Mouse (Mus musculus) liver, embryonic 13.5 days (tissue): ENCODE results near the gene Gpr152. TPM values are rescaled to one million over a fixed set of nuclear protein-coding genes. Genes with fewer than 3 reads are reported as not detected.

Source experiments
- ATAC-seq: fragments of 200-750 bp; cut with Nextera tagmentation; 2 replicates; pipeline ENCODE4 v1.8.0; 2017; ENCODE audit warnings: low read depth, mild to moderate bottlenecking, moderate number of reproducible peaks, moderate library complexity
- DNase-seq: peaks from one replicate; pipeline ENCODE4 v3.0.0; 2022
- H3K27ac ChIP-seq: fragments of 300-500 bp; sonication (generic); 2 replicates; pipeline ENCODE4 v1.5.1; 2015; ENCODE audit warnings: moderate library complexity, mild to moderate bottlenecking, inconsistent platforms
- H3K27me3 ChIP-seq: fragments of 300-500 bp; sonication (generic); 2 replicates; pipeline ENCODE4 v1.6.1; 2015; ENCODE audit warnings: mild to moderate bottlenecking, inconsistent platforms
- H3K36me3 ChIP-seq: fragments of 300-500 bp; sonication (generic); 2 replicates; pipeline ENCODE4 v1.6.1; 2015; ENCODE audit warnings: mild to moderate bottlenecking, inconsistent platforms
- H3K4me1 ChIP-seq: fragments of 300-500 bp; sonication (generic); replicated peaks from 2 replicates; pipeline ENCODE4 v1.6.1; 2015; ENCODE audit warnings: inconsistent platforms
- H3K4me2 ChIP-seq: fragments of 300-500 bp; sonication (generic); 2 replicates; pipeline ENCODE4 v1.6.1; 2015; ENCODE audit warnings: inconsistent platforms, mild to moderate bottlenecking, moderate library complexity
- H3K4me3 ChIP-seq: fragments of 300-500 bp; sonication (generic); replicated peaks from 2 replicates; pipeline ENCODE4 v1.5.1; 2015; ENCODE audit warnings: mild to moderate bottlenecking, inconsistent platforms
- H3K9ac ChIP-seq: fragments of 300-500 bp; sonication (generic); 2 replicates; pipeline ENCODE4 v1.6.1; 2015; ENCODE audit warnings: mild to moderate bottlenecking, inconsistent platforms
- H3K9me3 ChIP-seq: fragments of 300-500 bp; sonication (generic); replicated peaks from 2 replicates; pipeline ENCODE4 v1.6.1; 2016; ENCODE audit warnings: inconsistent platforms
- WGBS: fragments of 180-500 bp; shearing (Covaris S2); methylation state at CpG from one replicate; pipeline ENCODE4 v1.1.7; 2015; ENCODE audit not compliant: insufficient replicate concordance; 5-methylcytosine and 5-hydroxymethylcytosine counted together
- polyA plus RNA-seq: library from polyadenylated mRNA; unstranded; fragments of >200 nt; fragmentation: Nextera tagmentation; extraction: Ambion mirVana; gene quantifications from 2 replicates; pipeline ENCODE4 v1.2.1, GENCODE M21; 2015

The Gpr152 gene
- polyA plus RNA-seq, 1 experiment from 2014 or later: not detected

- DNase-seq (no peak), ATAC-seq (no peak)
- 86% methylated on average over 5 of the region's 5 CpGs for WGBS
- Histone ChIP-seq H3K4me3 (no peak overlapping the region), H3K27me3 (no peaks in the 10 kb centered on the region), H3K4me2 (no peak overlapping the region), H3K27ac (no peak overlapping the region), H3K4me1 (peaks cover 45% of the 10 kb centered on the region), H3K9ac (no peak overlapping the region), H3K9me3 (0 out of 2 replicates have a peak, but pooled peaks cover 4% of the 10 kb centered on the region), H3K36me3 (peaks cover 13% of the 10 kb centered on the region)
These were observed 6.3 kb downstream of the Gpr152 start for GRCm38 (mm10) chr19:4145936-4146335.

GRCm38 (mm10) chr19:4146366-4147021 lies 6.9 kb downstream of the Gpr152 start:
- H3K27ac ChIP-seq: no peak overlapping the region; the same call in none of the 2 replicates
- WGBS: 62% methylated on average over 12 of the region's 12 CpGs

GRCm38 (mm10) chr19:4147022-4147405 lies 7.4 kb downstream of the Gpr152 start:
- H3K27ac ChIP-seq: no peak overlapping the region; the same call in 1 of the 2 replicates
- H3K27me3 ChIP-seq: no peaks in the 10 kb centered on the region
- no peak overlapping the region for H3K9ac ChIP-seq
- no peak for DNase-seq
- 0 out of 2 replicates have a peak, but pooled peaks cover 4% of the 10 kb centered on the region for H3K9me3 ChIP-seq
- H3K4me3 ChIP-seq: no peak overlapping the region
- H3K4me1 ChIP-seq: peaks cover 47% of the 10 kb centered on the region
- WGBS: 51% methylated on average over 3 of the region's 3 CpGs
- no peak overlapping the region for H3K4me2 ChIP-seq
- peaks cover 21% of the 10 kb centered on the region for H3K36me3 ChIP-seq
- ATAC-seq: no peak

More at GRCm38 (mm10) chr19:4146366-4147021, 6.9 kb downstream of the Gpr152 start:
- ATAC-seq (no peak), DNase-seq (no peak)
- H3K36me3 ChIP-seq: peaks cover 18% of the 10 kb centered on the region
- H3K4me1 ChIP-seq: peaks cover 47% of the 10 kb centered on the region
- no peak overlapping the region for H3K9ac ChIP-seq
- no peak overlapping the region for H3K4me3 ChIP-seq
- H3K9me3 ChIP-seq: 0 out of 2 replicates have a peak, but pooled peaks cover 4% of the 10 kb centered on the region
- H3K4me2 ChIP-seq: no peak overlapping the region
- no peaks in the 10 kb centered on the region for H3K27me3 ChIP-seq

GRCm38 (mm10) chr19:4147782-4148490 lies 8.3 kb downstream of the Gpr152 start:
- no peak for DNase-seq
- ATAC-seq: peak; percentile 26
- 42% methylated on average over 9 of the region's 9 CpGs for WGBS
- peaks cover 52% of the 10 kb centered on the region for H3K4me1 ChIP-seq
- no peaks in the 10 kb centered on the region for H3K27me3 ChIP-seq
- H3K9ac ChIP-seq: peak overlapping the region; percentile 57
- 0 out of 2 replicates have a peak, but pooled peaks cover 4% of the 10 kb centered on the region for H3K9me3 ChIP-seq
- peak overlapping the region; percentile 84 for H3K4me2 ChIP-seq
- H3K27ac ChIP-seq: peak overlapping the region; percentile 45; the same call in 1 of the 2 replicates
- peaks cover 29% of the 10 kb centered on the region for H3K36me3 ChIP-seq
- H3K4me3 ChIP-seq: peak overlapping the region; percentile 86

- peak within 1 kb of the TSS; percentile 84 for H3K4me2 ChIP-seq
- peaks cover 34% of the 10 kb centered on the region for H3K36me3 ChIP-seq
- peaks cover 57% of the 10 kb centered on the region for H3K4me1 ChIP-seq
- DNase-seq (peak; percentile 92), ATAC-seq (peak; percentile 92)
- H3K4me3 ChIP-seq: peak within 1 kb of the TSS; percentile 86
- peak within 1 kb of the TSS; percentile 87 for H3K9ac ChIP-seq
- WGBS: under 1% methylated on average over 33 of the region's 33 CpGs
- 0 out of 2 replicates have a peak, but pooled peaks cover 4% of the 10 kb centered on the region for H3K9me3 ChIP-seq
- peak within 1 kb of the TSS; percentile 81 for H3K27ac ChIP-seq
- H3K27me3 ChIP-seq: no peaks in the 10 kb centered on the region
These were observed 8.9 kb downstream of the Gpr152 start, which contains the start of gene Coro1b for GRCm38 (mm10) chr19:4148491-4148806. Coro1b (plus strand) TSS chr19:4148619.

- peak overlapping the region; percentile 81 for H3K27ac ChIP-seq
- H3K4me3 ChIP-seq: peak overlapping the region; percentile 86
- H3K9ac ChIP-seq: peak overlapping the region; percentile 87
- 0 out of 2 replicates have a peak, but pooled peaks cover 4% of the 10 kb centered on the region for H3K9me3 ChIP-seq
- WGBS: 2% methylated on average over 8 of the region's 8 CpGs
- DNase-seq (no peak), ATAC-seq (peak; percentile 26)
- H3K36me3 ChIP-seq: peaks cover 38% of the 10 kb centered on the region
- no peaks in the 10 kb centered on the region for H3K27me3 ChIP-seq
- peak overlapping the region; percentile 84 for H3K4me2 ChIP-seq
- H3K4me1 ChIP-seq: peaks cover 58% of the 10 kb centered on the region
These were observed 9.2 kb downstream of the Gpr152 start for GRCm38 (mm10) chr19:4148819-4149218.

- peak overlapping the region; percentile 86 for H3K4me3 ChIP-seq
- peaks cover 63% of the 10 kb centered on the region for H3K4me1 ChIP-seq
- no peak for ATAC-seq
- H3K36me3 ChIP-seq: peaks cover 40% of the 10 kb centered on the region
- no peak for DNase-seq
- 74% methylated on average over 11 of the region's 11 CpGs for WGBS
- no peaks in the 10 kb centered on the region for H3K27me3 ChIP-seq
- peak overlapping the region; percentile 84 for H3K4me2 ChIP-seq
- 0 out of 2 replicates have a peak, but pooled peaks cover 4% of the 10 kb centered on the region for H3K9me3 ChIP-seq
- peak overlapping the region; percentile 81 for H3K27ac ChIP-seq
- H3K9ac ChIP-seq: peak overlapping the region; percentile 87
These were observed 9.7 kb downstream of the Gpr152 start for GRCm38 (mm10) chr19:4149283-4149682.

- DNase-seq (no peak), ATAC-seq (no peak)
- H3K9me3 ChIP-seq: 0 out of 2 replicates have a peak, but pooled peaks cover 4% of the 10 kb centered on the region
- H3K27ac ChIP-seq: peak overlapping the region; percentile 9; the same call in 1 of the 2 replicates
- H3K4me2 ChIP-seq: peak overlapping the region; percentile 84
- peaks cover 40% of the 10 kb centered on the region for H3K36me3 ChIP-seq
- H3K4me1 ChIP-seq: peaks cover 69% of the 10 kb centered on the region
- H3K27me3 ChIP-seq: no peaks in the 10 kb centered on the region
- 85% methylated on average over 17 of the region's 17 CpGs for WGBS
- peak overlapping the region; percentile 86 for H3K4me3 ChIP-seq
- no peak overlapping the region for H3K9ac ChIP-seq
These were observed 10.3 kb downstream of the Gpr152 start for GRCm38 (mm10) chr19:4149764-4150461.

- peaks cover 76% of the 10 kb centered on the region for H3K4me1 ChIP-seq
- H3K4me2 ChIP-seq: no peak overlapping the region
- DNase-seq: no peak
- WGBS: 80% methylated on average over 22 of the region's 22 CpGs
- no peak overlapping the region for H3K27ac ChIP-seq
- no peaks in the 10 kb centered on the region for H3K27me3 ChIP-seq
- no peak overlapping the region for H3K9ac ChIP-seq
- peaks cover 44% of the 10 kb centered on the region for H3K36me3 ChIP-seq
- no peak for ATAC-seq
- H3K4me3 ChIP-seq: no peak overlapping the region
- H3K9me3 ChIP-seq: 0 out of 2 replicates have a peak, but pooled peaks cover 2% of the 10 kb centered on the region
These were observed 11.2 kb downstream of the Gpr152 start for GRCm38 (mm10) chr19:4150567-4151487.

- no peak overlapping the region for H3K27ac ChIP-seq
- no peak overlapping the region for H3K9ac ChIP-seq
- H3K36me3 ChIP-seq: peaks cover 51% of the 10 kb centered on the region
- DNase-seq (no peak), ATAC-seq (no peak)
- H3K27me3 ChIP-seq: no peaks in the 10 kb centered on the region
- no peaks in the 10 kb centered on the region for H3K9me3 ChIP-seq
- WGBS: 67% methylated on average over 5 of the region's 5 CpGs
- no peak overlapping the region for H3K4me3 ChIP-seq
- peaks cover 77% of the 10 kb centered on the region for H3K4me1 ChIP-seq
- no peak overlapping the region for H3K4me2 ChIP-seq
These were observed 11.9 kb downstream of the Gpr152 start for GRCm38 (mm10) chr19:4151488-4151860.
